Mouse (Mus musculus) MEL (cell line): ENCODE data around the gene Fus.

ENCODE experiments used
- BHLHE40 ChIP-seq: IDR thresholded peaks from 2 replicates; pipeline ENCODE4 v1.6.1; 2012; ENCODE audit warnings: low read depth, mild to moderate bottlenecking, inconsistent platforms, low read length, improper control_type of control experiment, borderline replicate concordance
- CTCF ChIP-seq, 3 experiments: IDR thresholded peaks in 2 of 3; conservative IDR thresholded peaks in 1 of 3; 2 replicates each; pipeline ENCODE4 v1.5.1; 2011 to 2012; ENCODE audit warnings: low read length in 3 of 3, low read depth in 2 of 3, mild to moderate bottlenecking in 2 of 3, improper control_type of control experiment in 1 of 3, inconsistent platforms in 1 of 3, mixed read lengths in 1 of 3, moderate library complexity in 1 of 3; ENCODE audit not compliant: control insufficient read depth in 1 of 3, insufficient read depth in 1 of 3, poor library complexity in 1 of 3, severe bottlenecking in 1 of 3
- ETS1 ChIP-seq: IDR thresholded peaks from 2 replicates; pipeline ENCODE4 v1.6.1; 2012; ENCODE audit warnings: low read depth, mild to moderate bottlenecking, inconsistent platforms, low read length, improper control_type of control experiment, moderate library complexity
- KAT2A ChIP-seq: conservative IDR thresholded peaks from 2 replicates; pipeline ENCODE4 v1.6.1; 2012; ENCODE audit warnings: low read depth, low read length, improper control_type of control experiment, inconsistent platforms
- MAZ ChIP-seq: IDR thresholded peaks from 2 replicates; pipeline ENCODE4 v1.6.1; 2012; ENCODE audit warnings: low read depth, mild to moderate bottlenecking, inconsistent platforms, low read length, improper control_type of control experiment
- POLR2A ChIP-seq, 2 experiments: IDR thresholded peaks; 2 replicates each; pipeline ENCODE4 v1.6.1; 2011 to 2012; ENCODE audit warnings: low read length in 2 of 2, mild to moderate bottlenecking in 2 of 2, control low read depth in 1 of 2, improper control_type of control experiment in 1 of 2, low read depth in 1 of 2, moderate library complexity in 1 of 2; ENCODE audit not compliant: control insufficient read depth in 1 of 2, insufficient read depth in 1 of 2, poor library complexity in 1 of 2
- ZC3H11A ChIP-seq: IDR thresholded peaks from 2 replicates; pipeline ENCODE4 v1.6.1; 2012; ENCODE audit warnings: low read depth, mild to moderate bottlenecking, inconsistent platforms, low read length, improper control_type of control experiment

- TF ChIP-seq KAT2A (no peak), CTCF (IDR thresholded peaks at IDR 0.05 in 2 of 3, conservative IDR thresholded peaks at IDR 0.05 in 1 of 3; ENCODE audit: control insufficient read depth in 1 of 3, insufficient read depth in 1 of 3, low read depth in 2 of 3, low read length in 3 of 3, poor library complexity in 1 of 3, severe bottlenecking in 1 of 3) (no peak), ETS1 (no peak), MAZ (no peak), ZC3H11A (no peak), BHLHE40 (no peak), POLR2A (IDR thresholded peaks at IDR 0.05; ENCODE audit: control insufficient read depth in 1 of 2, insufficient read depth in 1 of 2, low read depth in 1 of 2, low read length in 2 of 2, poor library complexity in 1 of 2) (no peak; a peak in 1 of 4 replicates)
These were observed 39.5 kb upstream of the Fus start for GRCm38 (mm10) chr7:127927726-127928125.
